Mouse (Mus musculus) E14TG2a.4 (cell line): ENCODE data around the gene Tulp3.

Source experiments
- CTCF ChIP-seq: conservative IDR thresholded peaks from 2 replicates; pipeline ENCODE4 v1.5.1; 2014; ENCODE audit warnings: low read length
- NANOG ChIP-seq: IDR thresholded peaks from 2 replicates; pipeline ENCODE4 v1.6.1; 2014; ENCODE audit warnings: borderline replicate concordance, low read length, mixed read lengths

DNA sequence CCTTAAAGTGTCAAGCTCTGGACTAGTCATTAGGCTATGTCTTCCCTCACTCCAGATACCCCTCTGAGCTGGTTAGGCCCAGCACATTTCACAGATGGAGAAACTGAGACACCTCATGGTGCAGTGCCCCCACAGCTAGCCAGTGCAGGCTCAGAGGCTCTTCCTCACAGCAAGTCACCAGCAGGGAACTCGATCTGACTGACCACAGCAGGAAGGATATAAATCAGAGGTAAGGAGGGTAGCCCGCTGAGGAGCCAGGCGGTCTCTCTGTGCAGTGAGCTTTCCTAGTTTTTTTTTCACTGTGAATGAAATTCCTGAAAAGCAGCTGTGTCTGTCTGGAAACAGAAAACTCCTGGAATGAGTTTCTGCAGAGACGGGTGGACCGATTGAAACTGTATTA lies 76.0 kb downstream of the Tulp3 start:
- TF ChIP-seq CTCF, result no peak
- no peak for TF ChIP-seq NANOG
